Mouse (Mus musculus): ENCODE measurements around the gene Ostm1.

The Ostm1 gene

GRCm38 (mm10) chr10:42687873-42688272 is 104.3 kb downstream of the Ostm1 start:
- DNase-seq, result no peak

DNA sequence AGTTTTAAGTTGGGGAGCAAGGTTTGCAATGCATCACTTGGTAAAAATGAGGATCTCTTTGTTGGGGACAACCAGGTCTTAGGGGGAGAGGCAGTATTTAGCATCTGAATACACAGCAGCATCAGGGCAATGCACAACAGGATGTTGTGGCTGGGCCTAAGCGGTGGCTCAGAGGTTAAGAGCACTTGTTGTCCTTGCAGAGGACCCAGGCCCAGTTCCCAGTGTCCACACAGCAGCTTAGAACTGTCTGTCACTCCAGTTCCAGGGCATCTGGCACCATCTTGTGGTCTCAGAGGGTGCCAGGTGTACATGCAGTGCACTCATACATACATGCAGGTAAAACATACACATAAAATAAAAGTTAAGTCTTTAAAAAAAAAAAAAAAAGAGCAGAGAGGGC is 106.1 kb downstream of the Ostm1 start:
- no peak for DNase-seq

- DNase-seq, result no peak
Observed at GRCm38 (mm10) chr10:42690233-42691028, 106.8 kb downstream of the Ostm1 start.

GRCm38 (mm10) chr10:42691051-42691450 is 107.4 kb downstream of the Ostm1 start:
- no peak for DNase-seq

DNA sequence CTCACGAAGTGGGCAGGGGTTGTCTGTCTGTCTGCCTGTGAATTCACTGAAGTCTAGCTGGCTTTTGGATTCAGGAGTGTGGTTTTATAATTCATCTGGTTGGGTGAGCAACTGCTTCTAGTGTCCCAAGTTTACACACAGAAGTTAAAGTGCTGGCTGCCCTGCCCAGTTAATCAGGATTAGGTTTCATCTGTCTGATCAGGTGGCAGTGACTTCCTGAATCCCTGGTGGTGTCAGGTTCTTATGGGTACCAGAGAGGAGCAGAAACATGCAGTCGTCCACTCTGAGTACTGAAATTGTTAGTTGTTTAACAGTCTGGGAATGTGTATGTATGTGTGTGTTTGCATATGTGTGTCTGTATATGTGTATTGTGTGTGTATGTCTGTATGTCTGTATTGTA is 108.5 kb downstream of the Ostm1 start:
- no peak for DNase-seq

DNA sequence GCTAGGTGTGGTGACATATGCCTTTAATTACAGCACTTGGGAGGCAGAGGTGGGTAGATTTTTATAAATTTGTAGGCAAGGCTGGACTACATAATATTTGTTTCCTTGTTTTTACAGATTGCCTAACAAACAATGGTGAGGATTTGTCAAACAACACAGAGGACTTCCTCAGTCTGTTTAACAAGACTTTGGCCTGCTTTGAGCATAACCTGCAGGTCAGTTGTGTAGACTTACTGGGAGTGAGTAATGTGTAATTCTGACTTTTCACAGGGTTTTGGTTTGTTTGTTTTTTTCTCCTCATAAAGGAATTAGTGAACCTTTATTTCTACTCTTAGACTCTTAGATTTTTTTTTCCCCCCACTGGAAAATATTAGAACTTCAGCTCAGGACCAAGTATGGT is 109.2 kb downstream of the Ostm1 start:
- DNase-seq, result no peak

- no peak for DNase-seq
Observed at GRCm38 (mm10) chr10:42693482-42693881, 109.9 kb downstream of the Ostm1 start.

- no peak for DNase-seq
Observed at GRCm38 (mm10) chr10:42696361-42696760, 112.7 kb downstream of the Ostm1 start.

DNA sequence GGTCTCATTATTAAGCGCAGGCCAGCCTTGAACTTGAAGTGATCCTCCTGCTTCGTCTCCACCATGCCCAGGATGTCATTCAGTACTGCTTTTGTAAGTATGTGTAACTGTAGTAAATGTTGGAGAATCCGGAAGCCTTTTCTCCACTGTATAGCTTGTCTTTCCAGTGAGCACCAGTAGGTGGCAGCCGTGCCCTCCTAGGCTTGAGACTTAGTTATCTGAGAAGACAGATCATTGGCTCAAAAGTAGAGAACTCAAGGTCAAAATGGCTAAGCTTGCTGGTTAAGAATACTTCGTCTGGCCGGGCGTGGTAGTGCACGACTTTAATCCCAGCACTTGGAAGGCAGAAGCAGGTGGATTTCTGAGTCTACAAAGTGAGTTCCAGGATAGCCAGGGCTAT is 113.4 kb downstream of the Ostm1 start:
- DNase-seq, result peak; percentile 50

- DNase-seq, result no peak
Observed at GRCm38 (mm10) chr10:42698375-42698774, 114.8 kb downstream of the Ostm1 start.

GRCm38 (mm10) chr10:42698994-42699393 is 115.4 kb downstream of the Ostm1 start:
- no peak for DNase-seq

DNA sequence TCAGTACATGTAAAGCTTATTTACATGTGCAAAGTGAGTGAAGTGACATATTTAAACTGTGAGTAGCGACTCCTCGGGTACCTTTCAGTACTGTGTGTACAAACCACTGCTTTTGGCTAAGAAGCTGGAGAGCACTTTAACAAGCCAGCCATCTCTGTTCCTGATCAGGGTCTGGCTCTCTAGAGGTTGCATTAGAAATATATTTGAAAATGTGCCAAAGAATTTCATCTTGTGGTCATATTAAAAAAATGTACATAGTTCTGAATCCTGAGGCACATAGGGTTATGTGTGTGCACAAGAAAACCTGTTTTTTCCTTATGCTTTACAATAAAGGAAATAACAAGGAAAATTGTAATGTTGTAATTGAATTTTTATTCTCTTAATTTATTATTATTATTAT is 118.5 kb downstream of the Ostm1 start:
- no peak for DNase-seq

DNA sequence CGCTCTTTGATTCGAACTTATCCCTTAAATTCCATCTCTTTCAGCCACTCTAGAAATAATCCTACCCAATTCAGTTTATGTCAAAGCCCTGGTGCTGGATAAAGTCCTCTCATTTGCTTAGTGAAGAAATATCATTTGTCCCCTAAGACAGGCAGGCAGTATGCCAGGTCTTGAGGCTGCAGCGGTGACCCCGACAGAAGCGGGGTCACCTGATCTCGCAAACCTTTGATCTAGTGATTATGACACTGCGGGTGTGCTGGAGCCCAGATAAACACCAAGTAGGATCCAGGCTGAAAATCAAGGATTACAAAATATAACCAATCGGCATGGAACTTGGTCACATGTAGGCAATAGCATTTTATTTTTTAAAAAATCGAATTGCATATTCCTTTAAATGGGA is 131.1 kb downstream of the Ostm1 start:
- DNase-seq, result no peak

- DNase-seq, result no peak
Observed at GRCm38 (mm10) chr10:42715366-42716035, 131.9 kb downstream of the Ostm1 start.

GRCm38 (mm10) chr10:42722116-42722515 is 138.5 kb downstream of the Ostm1 start:
- no peak for DNase-seq

DNA sequence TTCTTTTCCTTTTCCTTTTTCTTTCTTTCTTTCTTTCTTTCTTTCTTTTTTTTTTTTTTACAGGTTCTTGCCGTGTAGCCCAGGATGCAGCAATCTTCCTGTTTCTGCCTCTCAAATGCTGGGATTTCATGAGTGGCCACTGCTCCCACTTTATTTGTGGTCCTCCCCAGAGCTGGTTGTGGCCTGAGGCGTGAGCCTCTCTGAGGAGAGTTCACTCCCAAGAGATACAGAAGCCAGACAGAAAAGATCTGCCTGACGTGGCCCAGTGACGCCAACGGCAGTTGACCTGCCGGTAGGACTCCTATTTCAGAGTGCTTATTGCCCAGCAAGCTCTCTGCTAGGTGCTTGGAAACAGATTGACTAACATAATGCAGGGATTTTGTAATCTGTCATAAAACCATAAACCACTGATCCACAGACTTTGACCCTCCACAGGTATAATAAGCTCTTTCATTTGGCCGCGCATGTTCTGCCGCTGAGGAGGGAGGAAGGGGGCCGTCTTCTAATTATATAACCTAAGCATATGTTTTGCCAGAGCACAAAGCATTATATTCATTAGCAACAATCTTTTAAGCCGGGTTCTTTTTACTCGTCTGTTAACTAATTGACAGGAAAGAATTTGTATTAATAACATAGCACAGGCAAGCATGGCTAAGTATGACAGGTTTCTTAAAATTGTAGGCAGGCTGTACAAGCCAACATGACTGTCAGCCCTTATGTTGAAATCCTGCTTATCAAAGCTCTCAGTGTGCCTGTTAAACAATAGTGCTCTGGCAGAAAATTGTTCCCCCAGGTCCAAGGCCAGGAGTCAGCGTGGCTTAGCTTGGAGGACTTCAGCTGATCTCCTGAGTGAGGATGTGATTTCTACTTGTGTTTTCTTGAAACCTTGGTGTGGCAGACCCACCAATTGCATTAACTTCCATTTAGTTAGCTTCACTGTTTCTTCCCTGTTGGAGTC is 139.9 kb downstream of the Ostm1 start:
- no peak for DNase-seq

DNA sequence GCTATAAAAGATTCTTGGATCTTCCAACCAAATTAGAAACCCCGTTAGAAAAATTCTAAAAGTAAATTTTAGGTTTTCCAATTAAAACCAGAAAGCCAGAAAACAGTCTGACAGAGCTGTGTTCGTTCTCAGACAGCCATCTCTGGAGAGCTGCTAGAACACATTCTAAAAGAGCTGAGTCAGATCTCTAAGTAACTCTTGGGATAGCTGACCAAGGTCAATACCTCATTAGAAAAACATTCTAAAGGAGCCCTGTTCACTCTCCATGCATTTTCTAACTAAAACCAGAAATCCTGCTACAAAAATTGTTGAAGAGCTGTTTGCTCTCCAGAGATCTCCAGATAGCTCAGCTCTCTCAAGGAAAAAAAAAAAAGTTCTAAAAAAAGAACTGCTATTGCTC is 146.0 kb downstream of the Ostm1 start:
- no peak for DNase-seq

DNA sequence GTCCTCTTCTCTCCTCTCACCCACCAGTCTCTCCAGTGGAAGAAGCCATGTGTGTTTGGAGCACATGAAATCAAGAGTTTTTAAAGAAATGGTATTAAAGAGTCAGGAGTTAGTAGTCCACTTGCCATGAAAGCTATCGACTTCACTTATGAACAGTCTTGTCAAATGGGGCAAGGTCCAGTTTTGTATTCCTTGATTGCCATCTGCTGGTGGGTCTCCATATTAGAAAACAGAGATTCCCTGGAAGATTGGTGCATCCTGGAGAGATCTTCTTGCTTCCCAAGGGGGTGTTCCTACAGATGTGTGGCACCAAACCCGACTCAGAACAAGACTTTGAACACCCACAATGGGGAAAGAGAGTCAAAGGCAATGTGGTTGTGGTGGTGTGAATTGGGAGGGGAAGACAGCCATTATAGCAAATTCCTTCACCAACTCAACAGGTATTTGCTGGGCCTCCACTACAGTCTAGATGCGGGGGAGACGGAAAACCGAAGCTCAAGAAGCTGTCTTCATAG is 151.0 kb downstream of the Ostm1 start:
- DNase-seq, result no peak

GRCm38 (mm10) chr10:42751813-42752212 is 168.2 kb downstream of the Ostm1 start:
- DNase-seq, result no peak

Data from right cerebral cortex, postnatal 25 days (tissue).